Mouse (Mus musculus): Measurements from ENCODE around the gene Tnr. TPM values are rescaled to one million over a fixed set of nuclear protein-coding genes. Genes with fewer than 3 reads are reported as not detected.

Tnr gene
- 0.20 and 0.40 TPM in 2 replicates for polyA plus RNA-seq (2012; rRNA removed)

GRCm38 (mm10) chr1:159523578-159523977 is at the start of gene Tnr:
Tnr (plus strand) TSS chr1:159523769.

Measured in central nervous system, embryonic 11.5 days (tissue).